Mouse (Mus musculus) embryonic fibroblast, embryonic 13.5 days (primary cell): Measurements from ENCODE around the gene Gm20696. TPM values are rescaled to one million over a fixed set of nuclear protein-coding genes. Genes with fewer than 3 reads are reported as not detected.
A peak's percentile ranks its signal among the peaks of the same experiment; 100 is the strongest.

ENCODE experiments used
- H3K27ac ChIP-seq: 2 replicates; pipeline ENCODE4 v1.5.1; 2012; ENCODE audit warnings: low read length, control low read depth, inconsistent platforms; ENCODE audit not compliant: insufficient read depth
- H3K4me1 ChIP-seq: 2 replicates; pipeline ENCODE4 v1.6.1; 2011; ENCODE audit warnings: low read length; ENCODE audit not compliant: control insufficient read depth, insufficient read depth
- H3K4me3 ChIP-seq: 2 replicates; pipeline ENCODE4 v1.5.1; 2011; ENCODE audit warnings: mild to moderate bottlenecking, control low read depth, low read length; ENCODE audit not compliant: insufficient read depth
- CTCF ChIP-seq: IDR thresholded peaks from 2 replicates; pipeline ENCODE4 v1.5.1; 2011; ENCODE audit warnings: mild to moderate bottlenecking, control low read depth, low read length, moderate library complexity, borderline replicate concordance; ENCODE audit not compliant: insufficient read depth
- POLR2A ChIP-seq: IDR thresholded peaks from 2 replicates; pipeline ENCODE4 v1.6.1; 2011; ENCODE audit warnings: low read depth, mild to moderate bottlenecking, control low read depth, low read length, moderate library complexity
- polyA plus RNA-seq: library from polyadenylated mRNA; stranded (reverse); fragments of >200 nt; gene quantifications from 2 replicates; pipeline ENCODE4 v1.2.4, GENCODE M21; 2011; ENCODE audit warnings: low read depth; ENCODE audit not compliant: missing spikeins, insufficient read length

Gm20696 gene
- polyA plus RNA-seq, 1 experiment = 5.2 TPM

- TF ChIP-seq POLR2A (no peak), CTCF (no peak)
- no peak overlapping the region for H3K4me3 ChIP-seq
- peaks cover 19% of the 10 kb centered on the region for H3K4me1 ChIP-seq
- no peak overlapping the region for H3K27ac ChIP-seq
Measured at GRCm38 (mm10) chr6:99221147-99221546, 445.4 kb downstream of the Gm20696 start.

- no peak overlapping the region for H3K4me3 ChIP-seq
- TF ChIP-seq CTCF = no peak
- no peak for TF ChIP-seq POLR2A
- H3K4me1 ChIP-seq = peaks cover 19% of the 10 kb centered on the region
- no peak overlapping the region for H3K27ac ChIP-seq
Measured at GRCm38 (mm10) chr6:99220472-99220871, 446.1 kb downstream of the Gm20696 start.

DNA sequence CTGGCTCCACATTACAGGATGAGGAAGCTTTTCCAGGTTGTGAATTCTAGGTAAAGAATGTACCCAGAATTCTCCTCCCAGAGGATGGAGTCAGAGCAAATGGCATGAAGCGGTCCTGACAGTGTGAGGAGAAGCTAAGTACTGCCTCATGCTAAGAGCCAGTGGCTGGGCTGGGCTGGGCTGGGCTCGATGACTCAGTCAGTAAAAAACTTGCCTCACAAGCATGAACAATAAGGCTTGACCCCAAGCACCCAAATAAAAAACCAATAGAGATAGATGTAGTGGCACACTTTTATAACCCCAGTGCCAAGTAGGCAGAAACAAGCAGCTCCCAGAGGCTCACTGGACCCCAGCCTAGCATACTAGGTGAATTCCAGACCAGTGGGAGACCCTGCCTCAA lies 448.8 kb downstream of the Gm20696 start:
- TF ChIP-seq CTCF (no peak), POLR2A (no peak)
- no peak overlapping the region for H3K4me3 ChIP-seq

DNA sequence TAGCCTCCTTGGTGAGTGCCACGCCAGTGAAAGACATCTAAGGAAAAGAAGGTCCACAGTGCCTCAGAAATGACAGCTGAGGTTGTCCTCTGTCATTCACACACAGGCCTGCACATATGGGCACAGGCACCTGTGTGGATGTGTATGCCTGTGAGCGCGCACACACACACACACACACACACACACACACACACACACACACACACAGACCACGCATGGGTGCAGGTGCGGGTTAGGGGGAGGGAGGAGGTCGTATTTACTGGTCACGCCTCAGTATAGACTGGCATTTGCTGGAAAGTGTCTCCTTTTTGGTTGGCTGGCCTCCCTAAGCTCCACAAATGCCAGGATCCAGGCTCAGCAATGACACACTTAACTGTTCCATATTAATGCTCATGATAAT lies 449.4 kb downstream of the Gm20696 start:
- H3K27ac ChIP-seq = peak overlapping the region; percentile 62; the same call in 1 of the 2 replicates
- TF ChIP-seq CTCF (no peak), POLR2A (no peak)
- H3K4me1 ChIP-seq = peaks cover 19% of the 10 kb centered on the region
- no peak overlapping the region for H3K4me3 ChIP-seq

More for the DNA sequence above, 448.8 kb downstream of the Gm20696 start:
- peaks cover 19% of the 10 kb centered on the region for H3K4me1 ChIP-seq
- peak overlapping the region; percentile 62 for H3K27ac ChIP-seq

DNA sequence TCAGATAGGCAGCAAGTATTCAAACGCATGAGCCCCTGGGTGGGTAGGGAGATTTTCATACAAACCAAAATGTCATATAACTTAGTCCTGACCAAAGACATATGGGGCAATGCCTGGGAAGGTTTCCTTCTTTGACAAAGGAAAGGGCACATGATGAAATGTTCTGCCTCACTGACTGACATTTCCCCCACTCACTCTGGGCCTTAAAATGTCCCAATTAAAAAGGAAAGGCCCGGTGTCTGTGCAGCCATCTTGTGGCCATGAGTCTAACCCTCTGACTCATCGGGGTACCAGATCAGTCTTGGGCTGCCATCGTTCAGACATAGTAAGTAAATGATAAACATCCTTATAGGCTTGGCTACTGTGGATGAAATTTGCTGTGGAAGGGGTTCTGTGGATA lies 454.1 kb downstream of the Gm20696 start:
- Histone ChIP-seq H3K27ac (no peak overlapping the region), H3K4me1 (peaks cover 7% of the 10 kb centered on the region), H3K4me3 (no peak overlapping the region)
- TF ChIP-seq POLR2A (no peak), CTCF (no peak)

DNA sequence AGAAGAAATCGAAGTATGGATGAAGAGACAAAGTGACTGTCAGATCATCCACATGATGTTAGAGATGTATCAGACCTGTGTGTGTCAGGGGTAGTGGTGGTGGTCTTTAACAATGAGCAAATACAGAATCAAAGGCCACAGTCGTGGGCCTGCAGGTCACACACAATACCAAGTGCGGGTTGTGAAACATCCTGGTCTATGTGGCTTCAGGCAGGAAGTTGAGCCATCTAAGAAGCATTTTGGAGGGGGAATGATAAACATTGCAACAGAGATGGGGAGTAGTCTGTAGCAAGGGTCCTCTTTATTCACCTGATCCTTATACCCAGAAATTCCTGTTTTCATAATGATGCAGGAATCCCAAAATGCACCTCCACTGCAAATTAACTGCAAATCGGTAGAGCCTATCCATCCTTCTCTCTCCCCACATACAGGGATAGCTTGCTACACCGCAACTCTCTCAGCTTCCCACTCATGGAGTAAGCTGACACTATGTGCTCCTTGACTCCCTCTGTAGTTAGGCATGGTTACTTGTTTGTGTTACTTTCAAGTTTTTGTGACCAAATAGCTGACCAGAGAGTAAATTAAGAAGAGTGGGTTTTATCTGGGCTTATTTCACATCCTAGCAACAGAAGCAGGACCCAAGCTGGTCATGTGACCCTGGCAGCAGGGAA lies 454.8 kb downstream of the Gm20696 start:
- Histone ChIP-seq H3K27ac (no peak overlapping the region), H3K4me3 (no peak overlapping the region), H3K4me1 (peaks cover 4% of the 10 kb centered on the region)
- no peak for TF ChIP-seq CTCF
- no peak for TF ChIP-seq POLR2A

- TF ChIP-seq POLR2A = no peak
- peaks cover 12% of the 10 kb centered on the region for H3K4me1 ChIP-seq
- H3K4me3 ChIP-seq = no peak overlapping the region
- no peak overlapping the region for H3K27ac ChIP-seq
Measured at GRCm38 (mm10) chr6:99210161-99210560, 456.4 kb downstream of the Gm20696 start.

Other genes with a start within 250 kb of the Gm20696 start
- gene Foxp1, start 144.1 kb downstream of the Gm20696 start, polyA plus RNA-seq = 135 and 137 TPM in 2 replicates
- 8.8 and 13.5 TPM in 2 replicates for gene Eif4e3, start within 50 bp of the Gm20696 start, polyA plus RNA-seq
- gene Gpr27, start 25.9 kb upstream of the Gm20696 start, polyA plus RNA-seq = 0.33 and 2.4 TPM in 2 replicates
- not detected in 2 replicates for gene Prok2, start 59.6 kb upstream of the Gm20696 start, polyA plus RNA-seq